In genomic region chr7:136365318-136366211, GRCm38 (mm10) we compare ENCODE assay signal across 13 mouse cellular contexts.
A peak's percentile ranks its signal among the peaks of the same experiment; 100 is the strongest.
DNase-seq lines count a peak whose midpoint lies in the region; ATAC-seq and TF ChIP-seq lines count a peak whose summit lies in the region.
"Had no signal": no experiment of that assay in that cellular context is flagged by ENCODE, and none has a peak within 500 bp of the region (broad histone marks: within the 10 kb centered on the region; RNA-seq: fewer than 3 reads in every experiment).

No protein-coding gene starts in this region.

- no peak overlapping the region for H3K4me3 ChIP-seq in neural tube, embryonic 11.5 days (ENCODE audit: low read depth, low read length)
- no peak overlapping the region for H3K4me3 ChIP-seq in neural tube, embryonic 15.5 days (replicated peaks)
- no peak overlapping the region for H3K4me3 ChIP-seq in embryonic facial prominence, embryonic 14.5 days (ENCODE audit: low read depth, low read length)
- no peak overlapping the region for H3K4me3 ChIP-seq in neural tube, embryonic 13.5 days
- H3K4me3 ChIP-seq in layer of hippocampus, adult 2 months, result no peak overlapping the region
- H3K4me3 ChIP-seq: heart, embryonic 15.5 days; myocyte had no signal

- H3K27ac ChIP-seq in neural tube, embryonic 11.5 days (ENCODE audit: low read depth, low read length), result no peak overlapping the region
- H3K27ac ChIP-seq in neural tube, embryonic 15.5 days (replicated peaks), result no peak overlapping the region
- H3K27ac ChIP-seq in embryonic facial prominence, embryonic 14.5 days (replicated peaks; ENCODE audit: low read depth, low read length), result no peak overlapping the region
- no peak overlapping the region for H3K27ac ChIP-seq in neural tube, embryonic 13.5 days (replicated peaks)
- H3K27ac ChIP-seq in layer of hippocampus, adult 2 months, result no peak overlapping the region
- H3K27ac ChIP-seq: heart, embryonic 15.5 days; liver, embryonic 14.5 days had no signal

- TF ChIP-seq CTCF in layer of hippocampus, adult 2 months (conservative IDR thresholded peaks at IDR 0.05), result no peak

- H3K4me2 ChIP-seq in neural tube, embryonic 11.5 days (ENCODE audit: low read depth), result no peak overlapping the region
- no peak overlapping the region for H3K4me2 ChIP-seq in neural tube, embryonic 15.5 days
- H3K4me2 ChIP-seq in embryonic facial prominence, embryonic 14.5 days (ENCODE audit: low read depth, low read length), result no peak overlapping the region
- no peak overlapping the region for H3K4me2 ChIP-seq in neural tube, embryonic 13.5 days
- H3K4me2 ChIP-seq: heart, embryonic 15.5 days had no signal

- no peaks in the 10 kb centered on the region for H3K9me3 ChIP-seq in neural tube, embryonic 11.5 days (ENCODE audit: control insufficient read depth, low read length)
- H3K9me3 ChIP-seq in neural tube, embryonic 15.5 days (replicated peaks), result no peaks in the 10 kb centered on the region
- no peaks in the 10 kb centered on the region for H3K9me3 ChIP-seq in embryonic facial prominence, embryonic 14.5 days (ENCODE audit: control insufficient read depth, low read length)
- H3K9me3 ChIP-seq in neural tube, embryonic 13.5 days, result no peaks in the 10 kb centered on the region
- H3K9me3 ChIP-seq: heart, embryonic 15.5 days had no signal

- DNase-seq in heart, adult 11 months, result peak; percentile 64
- DNase-seq in heart, adult 9 months (ENCODE audit: low spot score in 2 of 2), result no peak
- DNase-seq in neural tube, embryonic 11.5 days (ENCODE audit: low spot score), result peak; percentile 19
- DNase-seq in embryonic facial prominence, embryonic 14.5 days (ENCODE audit: low spot score), result peak; percentile 72
- DNase-seq in layer of hippocampus, adult 2 months (ENCODE audit: low spot score in 2 of 2), result no peak
- DNase-seq: gastrocnemius, postnatal 36 days; kidney, postnatal 25 days had no signal

- no peak overlapping the region for H3K9ac ChIP-seq in neural tube, embryonic 11.5 days (ENCODE audit: low read length)
- H3K9ac ChIP-seq in neural tube, embryonic 15.5 days (replicated peaks), result no peak overlapping the region
- no peak overlapping the region for H3K9ac ChIP-seq in embryonic facial prominence, embryonic 14.5 days (ENCODE audit: low read depth, low read length)
- H3K9ac ChIP-seq in neural tube, embryonic 13.5 days, result no peak overlapping the region
- H3K9ac ChIP-seq: heart, embryonic 15.5 days; liver, embryonic 14.5 days had no signal

- H3K4me1 ChIP-seq in neural tube, embryonic 11.5 days (ENCODE audit: control insufficient read depth, insufficient read depth, low read length), result 0 out of 2 replicates have a peak, but pooled peaks cover 3% of the 10 kb centered on the region
- 0 out of 2 replicates have a peak, but pooled peaks cover 6% of the 10 kb centered on the region for H3K4me1 ChIP-seq in neural tube, embryonic 15.5 days
- H3K4me1 ChIP-seq in embryonic facial prominence, embryonic 14.5 days (ENCODE audit: control insufficient read depth, insufficient read depth, low read length), result no peaks in the 10 kb centered on the region
- H3K4me1 ChIP-seq in neural tube, embryonic 13.5 days (replicated peaks), result peaks cover 20% of the 10 kb centered on the region
- H3K4me1 ChIP-seq: heart, embryonic 15.5 days had no signal

- 48% methylated on average over 7 of the region's 7 CpGs for WGBS in neural tube, embryonic 11.5 days
- WGBS in neural tube, embryonic 15.5 days, result 27% methylated on average over 7 of the region's 7 CpGs
- 43% methylated on average over 7 of the region's 7 CpGs for WGBS in embryonic facial prominence, embryonic 14.5 days
- WGBS in neural tube, embryonic 13.5 days, result 23% methylated on average over 7 of the region's 7 CpGs

- H3K27me3 ChIP-seq in neural tube, embryonic 11.5 days (ENCODE audit: control insufficient read depth, insufficient read depth, low read length), result no peaks in the 10 kb centered on the region
- no peaks in the 10 kb centered on the region for H3K27me3 ChIP-seq in neural tube, embryonic 15.5 days (replicated peaks)
- H3K27me3 ChIP-seq in embryonic facial prominence, embryonic 14.5 days (replicated peaks; ENCODE audit: control insufficient read depth, insufficient read depth, low read length), result no peaks in the 10 kb centered on the region
- no peaks in the 10 kb centered on the region for H3K27me3 ChIP-seq in neural tube, embryonic 13.5 days
- H3K27me3 ChIP-seq: heart, embryonic 15.5 days had no signal

- peak; percentile 69 for ATAC-seq in neural tube, embryonic 11.5 days (ENCODE audit: insufficient read depth, low FRiP score, low TSS enrichment)
- ATAC-seq in neural tube, embryonic 15.5 days (ENCODE audit: low FRiP score), result no peak
- peak; percentile 86 for ATAC-seq in embryonic facial prominence, embryonic 14.5 days (ENCODE audit: low read depth)
- peak; percentile 80 for ATAC-seq in neural tube, embryonic 13.5 days (ENCODE audit: low read depth)
- no peak for ATAC-seq in megakaryocyte, adult 5-6 weeks (ENCODE audit: poor library complexity, severe bottlenecking)

- H3K36me3 ChIP-seq in neural tube, embryonic 11.5 days (ENCODE audit: control insufficient read depth, insufficient read depth, low read length), result no peaks in the 10 kb centered on the region
- no peaks in the 10 kb centered on the region for H3K36me3 ChIP-seq in neural tube, embryonic 15.5 days
- H3K36me3 ChIP-seq in embryonic facial prominence, embryonic 14.5 days (ENCODE audit: control insufficient read depth, insufficient read depth, low read length), result no peaks in the 10 kb centered on the region
- H3K36me3 ChIP-seq in neural tube, embryonic 13.5 days, result no peaks in the 10 kb centered on the region
- H3K36me3 ChIP-seq: heart, embryonic 15.5 days had no signal

Comparison
In these comparisons a context has a peak if more than half of its experiments do, and no peak if none do; other contexts are left out.
1. DNase-seq: peak in heart, adult 11 months (single experiment), neural tube, embryonic 11.5 days (single experiment) and embryonic facial prominence, embryonic 14.5 days (single experiment); none in heart, adult 9 months (0 of 2) and layer of hippocampus, adult 2 months (0 of 2).
2. ATAC-seq: peak in neural tube, embryonic 11.5 days (single experiment), embryonic facial prominence, embryonic 14.5 days (single experiment) and neural tube, embryonic 13.5 days (single experiment); none in neural tube, embryonic 15.5 days (single experiment) and megakaryocyte, adult 5-6 weeks (single experiment).